Mouse (Mus musculus) liver, adult 10 weeks (tissue): ENCODE data around the gene Cd163. TPM values are rescaled to one million over a fixed set of nuclear protein-coding genes. Genes with fewer than 3 reads are reported as not detected.

Experiments used
- polyA plus RNA-seq: library from polyadenylated mRNA; stranded (reverse); fragments of 350-450 nt; fragmentation: Illumina TruSeq; extraction: RNeasy Lipid Tissue Mini Kit (QIAGEN cat#74804); gene quantifications from one replicate; pipeline ENCODE4 v1.2.3, GENCODE M21; 2014; ENCODE audit warnings: low read depth, low replicate concordance

Gene Cd163
- 11.2 TPM for polyA plus RNA-seq

DNA sequence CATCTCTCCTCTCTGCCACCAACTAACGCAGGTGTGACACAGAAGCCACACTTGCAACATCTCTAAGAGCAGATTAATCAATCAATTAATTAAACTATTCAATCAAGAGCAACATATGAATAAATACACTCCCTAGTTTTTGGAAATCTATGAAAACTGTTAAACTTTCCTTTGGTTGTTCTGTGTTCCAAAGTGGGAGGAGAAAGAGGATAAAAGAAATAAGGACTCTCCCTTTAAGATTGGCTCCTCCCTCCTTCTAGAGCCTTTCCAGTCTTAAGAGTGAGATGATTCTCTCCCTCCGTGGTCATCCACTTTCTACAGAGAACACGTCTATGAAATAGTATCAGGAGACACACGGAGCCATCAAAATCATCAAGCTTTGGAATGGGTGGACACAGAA lies at the start of gene Cd163:
TSS of gene Cd163 (plus strand) at position 301 of the 400 bp plus-strand sequence.

Other genes with a start within 250 kb of the Cd163 start
- not detected for gene Vmn2r27, start 72.8 kb upstream of the Cd163 start, polyA plus RNA-seq
- gene Pex5, start 110.4 kb downstream of the Cd163 start, polyA plus RNA-seq: 20.9 TPM
- gene Clstn3, start 160.1 kb downstream of the Cd163 start, polyA plus RNA-seq: 0.13 TPM
- 26.1 TPM for gene C1rl, start 188.5 kb downstream of the Cd163 start, polyA plus RNA-seq
- 93.0 TPM for gene C1ra, start 207.7 kb downstream of the Cd163 start, polyA plus RNA-seq
- 437 TPM for gene C1s1, start 237.7 kb downstream of the Cd163 start, polyA plus RNA-seq